Mouse (Mus musculus): ENCODE measurements at regions not wholly inside any gene's neighbourhood (a gene's known extent, or its start where the extent isn't known, plus 50 kb on each side); places are given as distances from the start of the nearest gene placed in this dataset.

DNA sequence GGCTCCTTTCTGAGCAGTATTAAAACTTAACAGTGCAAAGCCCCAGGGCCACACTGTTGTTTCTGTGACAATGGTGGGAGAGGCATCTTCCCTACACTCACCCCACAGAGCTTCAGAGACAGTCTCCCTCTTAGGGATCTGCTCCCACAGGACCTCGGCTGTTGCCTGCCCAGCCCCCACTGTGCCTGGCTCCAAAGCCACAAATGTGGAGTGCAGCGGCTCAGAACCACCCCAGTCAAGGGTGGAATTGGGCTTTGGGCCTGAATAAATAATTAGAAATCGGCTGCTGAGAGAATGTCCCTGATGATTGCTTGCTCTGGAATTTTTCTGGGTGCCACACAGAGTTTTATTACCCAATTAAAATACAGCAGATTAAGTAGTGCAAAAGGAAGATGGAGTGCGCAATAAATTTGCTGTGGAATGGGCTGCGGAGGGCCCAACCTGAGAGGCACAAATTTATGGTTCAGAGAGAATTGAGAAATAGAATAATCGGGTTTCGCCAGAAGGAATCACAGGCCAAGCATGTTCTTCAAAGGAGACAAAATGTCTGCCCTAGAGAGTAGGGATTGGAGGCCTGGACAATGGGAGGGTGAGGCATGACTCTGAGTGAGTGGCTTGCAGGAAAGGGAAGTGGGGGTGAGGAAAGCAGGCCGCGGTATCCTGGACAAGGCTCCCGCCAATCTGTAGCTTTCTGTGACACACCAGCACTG is 56.4 kb downstream of the Cd24a start:
- no peak for DNase-seq (ENCODE audit: low spot score in 2 of 2)

DNA sequence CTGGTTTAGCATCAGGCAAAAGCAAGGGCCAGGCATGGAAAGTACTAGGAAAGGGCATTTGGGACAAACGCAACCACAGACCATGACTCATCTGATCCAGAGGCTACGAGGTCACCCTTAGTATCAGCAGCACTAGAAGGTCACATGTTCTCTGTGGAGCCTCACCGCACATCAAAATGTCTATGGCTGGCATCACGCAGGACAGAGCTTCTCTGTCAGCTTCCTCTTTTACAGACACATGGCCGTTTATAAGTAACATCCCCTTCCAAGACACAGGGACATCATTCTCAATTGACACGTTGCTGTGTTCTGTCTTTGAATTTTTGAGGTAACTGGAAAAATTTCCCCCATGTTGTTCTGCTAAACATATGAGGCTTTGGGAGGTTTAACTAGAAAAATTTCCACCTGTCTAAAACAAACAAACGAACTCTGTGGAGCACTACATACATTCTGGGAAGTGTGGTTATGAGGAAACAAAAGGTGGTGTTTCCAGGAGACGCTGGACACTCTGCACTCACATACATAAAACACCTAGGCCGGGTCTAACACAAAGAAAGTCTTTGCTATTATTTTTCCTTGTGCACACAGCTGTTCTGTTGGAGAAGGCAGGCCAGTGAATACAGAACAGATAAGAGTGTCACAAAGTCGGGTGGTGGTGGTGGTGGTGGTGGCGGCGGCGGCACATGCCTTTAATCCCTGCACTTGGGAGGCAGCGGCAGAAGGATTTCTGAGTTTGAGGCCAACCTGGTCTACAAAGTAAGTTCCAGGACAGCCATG is 63.3 kb downstream of the Cd24a start:
- no peak for DNase-seq (ENCODE audit: low spot score in 2 of 2)

- no peak for DNase-seq (ENCODE audit: low spot score in 2 of 2)
Measured at GRCm38 (mm10) chr10:43646326-43646725, 68.2 kb downstream of the Cd24a start.

DNA sequence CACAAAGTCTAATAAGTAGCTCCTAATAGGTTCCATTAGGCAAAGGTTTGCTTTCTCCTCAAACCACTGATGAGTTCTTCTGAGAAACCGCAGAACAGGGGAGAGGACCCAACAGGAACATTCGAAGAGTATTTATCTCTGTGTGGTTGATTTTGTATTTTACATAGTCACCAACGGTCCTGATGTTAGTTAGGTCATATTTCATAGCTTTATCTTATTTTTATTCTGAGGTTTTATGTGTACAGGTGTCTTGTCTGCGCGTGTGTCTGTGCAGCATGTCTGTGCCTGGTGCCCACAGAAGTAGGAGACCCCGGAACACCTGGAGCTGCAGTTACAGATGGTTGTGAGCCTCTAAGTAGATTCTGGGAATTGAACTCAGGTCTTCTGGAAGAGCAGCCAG is 68.9 kb downstream of the Cd24a start:
- no peak for DNase-seq (ENCODE audit: low spot score in 2 of 2)

GRCm38 (mm10) chr10:43648186-43648585 is 70.1 kb downstream of the Cd24a start:
- no peak for DNase-seq (ENCODE audit: low spot score in 2 of 2)

DNA sequence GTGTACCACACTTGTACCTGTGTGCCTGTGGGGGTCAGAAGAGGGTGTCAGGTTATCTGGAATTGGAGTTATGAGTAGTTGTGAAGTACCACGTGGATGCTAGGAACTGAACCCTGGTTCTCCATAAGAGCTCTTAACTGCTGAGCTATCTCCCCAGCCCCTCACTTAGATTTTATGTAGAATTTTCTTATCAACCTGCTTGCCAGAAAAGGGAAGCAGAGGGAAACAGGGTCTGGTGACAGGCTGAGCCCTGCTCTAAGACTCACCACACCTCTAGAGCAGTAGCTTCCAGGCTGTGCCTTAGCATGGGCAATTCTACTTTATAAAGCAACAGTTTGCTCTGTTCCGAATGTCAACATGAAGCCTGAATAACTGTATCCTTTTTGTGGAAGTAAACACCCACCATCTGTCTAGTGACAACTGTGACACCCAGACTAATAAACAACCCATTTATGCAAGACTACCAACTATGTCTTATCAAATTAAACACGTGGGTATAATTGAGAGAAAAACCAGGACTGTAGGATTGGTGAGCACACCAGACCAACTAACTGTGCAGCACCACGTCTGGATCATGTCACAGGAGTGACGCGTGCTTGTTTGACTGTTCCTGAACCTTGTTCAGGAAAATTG is 70.8 kb downstream of the Cd24a start:
- DNase-seq (ENCODE audit: low spot score in 2 of 2) = no peak

DNA sequence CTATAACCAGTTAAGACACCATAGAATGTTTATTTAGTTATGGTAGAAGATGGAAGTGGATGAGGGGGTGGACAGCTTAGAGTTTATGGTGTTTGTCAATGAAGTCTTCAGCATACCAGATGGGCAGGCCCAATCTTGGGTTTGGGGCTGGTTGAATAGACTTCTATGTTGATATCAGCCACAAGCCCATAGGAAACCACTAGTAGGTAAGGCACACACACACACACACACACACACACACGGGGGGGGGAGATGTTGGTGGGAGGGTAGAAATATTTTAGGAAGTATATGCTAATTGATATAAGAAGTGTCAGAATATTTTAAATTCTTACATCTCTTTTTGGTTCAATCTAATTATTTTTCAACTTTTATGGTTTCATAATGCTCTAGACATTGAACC is 72.4 kb downstream of the Cd24a start:
- no peak for DNase-seq (ENCODE audit: low spot score in 2 of 2)

DNA sequence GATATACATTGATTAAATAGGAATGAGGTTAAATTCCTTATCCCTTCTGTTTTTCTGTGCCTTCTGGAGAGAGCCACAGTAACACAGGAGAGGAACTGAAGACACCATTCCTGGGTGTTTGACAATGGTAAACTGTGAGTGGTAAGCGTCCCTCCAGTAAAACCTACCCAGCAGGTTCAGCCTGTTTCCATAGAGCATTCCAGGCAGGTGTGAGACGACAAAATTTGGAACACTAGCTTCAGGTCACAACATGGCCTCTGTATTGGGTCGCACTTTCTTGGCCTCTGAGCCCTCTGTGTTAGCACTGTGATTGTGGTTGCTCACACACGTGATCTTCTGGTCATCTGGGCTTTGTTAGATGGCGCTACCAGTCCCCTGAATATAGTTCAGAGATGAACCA is 73.4 kb downstream of the Cd24a start:
- peak in 1 of 2 experiments; percentile 21 for DNase-seq (ENCODE audit: low spot score in 2 of 2)

GRCm38 (mm10) chr10:43651915-43652314 is 73.8 kb downstream of the Cd24a start:
- no peak for DNase-seq (ENCODE audit: low spot score in 2 of 2)

DNA sequence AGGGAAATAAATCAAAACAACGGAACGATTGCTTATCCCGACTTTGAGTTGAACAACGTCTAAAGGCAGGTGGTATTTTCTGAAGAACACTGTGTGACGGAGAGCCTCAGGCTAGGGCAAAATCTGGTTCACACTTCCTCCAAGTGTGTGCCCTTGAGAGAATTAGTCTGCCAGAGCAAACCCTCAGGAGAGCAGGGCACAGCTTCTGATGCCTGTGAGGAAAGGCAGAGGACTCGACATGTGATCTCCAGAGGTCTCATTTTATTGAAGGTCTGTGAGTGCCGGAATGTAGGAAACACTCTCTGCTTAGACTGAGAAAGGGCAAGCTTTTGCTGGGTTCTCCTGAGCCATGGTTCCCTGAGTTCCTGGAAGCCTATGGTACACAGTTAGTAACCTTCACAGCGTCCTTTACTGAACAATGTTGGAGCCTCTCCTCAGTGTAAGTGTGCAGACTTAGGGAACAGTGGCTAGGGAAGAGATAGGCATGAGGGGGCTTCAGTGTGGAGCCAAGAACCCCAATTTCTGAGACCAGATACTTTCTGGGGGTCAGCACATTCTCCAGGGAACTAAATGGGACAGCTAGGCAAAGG is 77.1 kb downstream of the Cd24a start:
- no peak for DNase-seq (ENCODE audit: low spot score in 2 of 2)

DNA sequence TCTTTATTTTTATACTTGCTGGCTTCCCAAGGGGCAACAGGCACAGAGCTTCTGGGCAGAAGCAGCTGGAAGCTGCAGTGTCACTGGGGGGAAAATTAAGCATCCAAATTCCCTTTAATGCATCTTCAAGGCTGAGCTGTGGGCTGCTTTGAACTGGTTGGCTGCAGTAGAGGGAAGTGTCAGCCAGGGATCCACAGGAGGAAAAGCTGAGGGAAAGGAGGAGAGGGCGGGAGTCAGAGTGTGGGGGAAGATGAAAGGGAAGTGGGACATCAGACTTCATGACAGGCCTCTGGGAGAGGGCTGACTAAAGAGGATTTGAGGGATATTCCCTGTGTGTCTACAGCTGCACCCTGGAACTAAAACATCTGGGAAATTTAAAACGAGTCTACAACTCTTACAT is 77.6 kb downstream of the Cd24a start:
- DNase-seq (ENCODE audit: low spot score in 2 of 2) = no peak

DNA sequence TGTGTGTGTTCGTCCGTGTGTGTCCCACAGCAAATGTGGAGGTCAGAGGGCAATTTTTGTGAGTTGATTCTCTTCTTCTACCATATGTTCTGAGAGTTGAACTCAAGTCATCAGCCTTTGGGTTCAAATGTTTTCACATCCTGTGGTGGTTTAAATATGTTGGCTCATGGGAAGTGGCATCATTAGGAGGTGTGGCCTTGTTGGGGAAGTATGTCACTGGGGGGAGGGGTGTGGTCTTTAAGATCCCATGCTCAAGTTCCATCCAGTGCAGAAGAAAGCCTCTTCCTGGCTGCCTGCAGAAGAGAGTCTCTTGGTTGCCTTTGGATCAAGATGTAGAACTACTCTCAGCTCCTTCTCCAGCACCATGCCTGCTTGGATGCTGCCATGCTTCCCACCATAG is 78.1 kb downstream of the Cd24a start:
- no peak for DNase-seq (ENCODE audit: low spot score in 2 of 2)

- DNase-seq (ENCODE audit: low spot score in 2 of 2) = no peak
Measured at GRCm38 (mm10) chr10:43657501-43658225, 79.6 kb downstream of the Cd24a start.

GRCm38 (mm10) chr10:43658226-43658593 is 80.1 kb downstream of the Cd24a start:
- DNase-seq (ENCODE audit: low spot score in 2 of 2) = no peak

DNA sequence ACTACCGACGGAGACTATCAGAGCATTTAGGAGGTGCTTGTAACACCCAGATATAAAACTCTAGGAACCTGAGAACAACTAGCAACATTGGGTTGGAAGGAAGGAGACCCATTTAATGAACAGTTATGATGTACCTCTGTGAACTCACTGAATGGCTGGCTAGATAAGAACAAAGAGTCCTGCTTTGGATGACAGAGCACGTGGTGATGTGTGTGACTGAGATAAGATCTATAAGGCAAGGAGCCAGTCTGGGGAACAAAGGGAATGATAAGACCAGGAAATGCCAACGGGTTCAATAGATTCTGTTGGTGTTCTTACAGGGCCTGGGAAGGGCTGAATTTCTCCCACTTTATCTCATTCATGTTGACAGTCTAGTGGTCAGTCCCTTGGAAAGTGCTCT is 86.8 kb downstream of the Cd24a start:
- no peak for DNase-seq (ENCODE audit: low spot score in 2 of 2)

GRCm38 (mm10) chr10:43666262-43667085 is 88.4 kb downstream of the Cd24a start:
- DNase-seq (ENCODE audit: low spot score in 2 of 2) = no peak

- no peak for DNase-seq (ENCODE audit: low spot score in 2 of 2)
Measured at GRCm38 (mm10) chr10:43667086-43667690, 89.1 kb downstream of the Cd24a start.

DNA sequence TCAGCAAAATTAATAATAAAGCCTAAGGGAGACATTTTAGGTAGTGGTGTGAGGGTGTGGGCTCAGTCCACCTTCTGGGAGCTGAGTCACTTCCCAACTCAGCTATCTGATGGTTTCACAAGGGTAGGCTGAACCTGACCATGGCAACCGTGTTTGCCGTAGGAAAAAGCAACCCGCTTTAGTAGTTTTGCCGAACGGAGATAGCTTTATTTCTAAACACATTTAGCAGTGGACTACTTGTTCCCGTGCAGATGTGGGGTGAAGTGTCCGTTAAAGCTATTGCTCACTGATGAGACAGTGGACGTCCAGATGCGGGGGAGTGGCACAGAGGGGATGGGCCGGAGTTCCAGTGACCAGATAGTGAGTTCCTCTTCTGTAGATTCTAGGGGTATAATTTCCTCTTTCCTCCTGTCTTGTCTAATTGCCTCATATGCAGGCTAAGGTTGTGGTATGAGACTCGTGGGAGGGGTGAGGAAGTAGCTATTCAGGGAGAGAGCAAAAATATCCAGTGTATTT is 89.7 kb downstream of the Cd24a start:
- DNase-seq (ENCODE audit: low spot score in 2 of 2) = no peak

GRCm38 (mm10) chr10:43669471-43669870 is 91.4 kb downstream of the Cd24a start:
- DNase-seq (ENCODE audit: low spot score in 2 of 2) = no peak

DNA sequence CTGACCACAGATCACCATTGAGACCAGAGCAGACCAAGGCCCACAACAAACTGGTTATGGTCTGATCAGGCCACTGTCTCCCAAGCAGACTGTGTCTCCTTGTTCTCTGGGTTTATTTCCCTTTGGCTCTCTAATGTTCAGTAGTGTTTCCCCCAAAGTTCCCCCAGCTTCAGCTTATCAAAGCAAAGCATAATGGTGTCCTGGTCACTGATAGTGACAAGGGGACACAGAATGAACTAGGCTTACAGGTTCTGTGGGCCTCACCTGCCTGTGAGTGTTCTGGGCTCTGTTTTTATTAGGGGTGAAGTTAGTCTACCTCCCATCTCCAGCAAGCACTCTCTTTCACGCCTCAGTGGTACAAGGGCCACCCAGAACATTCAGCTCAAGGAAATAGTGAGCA is 92.7 kb downstream of the Cd24a start:
- DNase-seq (ENCODE audit: low spot score in 2 of 2) = no peak

Measured in urinary bladder, postnatal 36 days (tissue).